Mouse (Mus musculus): ENCODE data around the gene Cdh5.

The Cdh5 gene

DNA sequence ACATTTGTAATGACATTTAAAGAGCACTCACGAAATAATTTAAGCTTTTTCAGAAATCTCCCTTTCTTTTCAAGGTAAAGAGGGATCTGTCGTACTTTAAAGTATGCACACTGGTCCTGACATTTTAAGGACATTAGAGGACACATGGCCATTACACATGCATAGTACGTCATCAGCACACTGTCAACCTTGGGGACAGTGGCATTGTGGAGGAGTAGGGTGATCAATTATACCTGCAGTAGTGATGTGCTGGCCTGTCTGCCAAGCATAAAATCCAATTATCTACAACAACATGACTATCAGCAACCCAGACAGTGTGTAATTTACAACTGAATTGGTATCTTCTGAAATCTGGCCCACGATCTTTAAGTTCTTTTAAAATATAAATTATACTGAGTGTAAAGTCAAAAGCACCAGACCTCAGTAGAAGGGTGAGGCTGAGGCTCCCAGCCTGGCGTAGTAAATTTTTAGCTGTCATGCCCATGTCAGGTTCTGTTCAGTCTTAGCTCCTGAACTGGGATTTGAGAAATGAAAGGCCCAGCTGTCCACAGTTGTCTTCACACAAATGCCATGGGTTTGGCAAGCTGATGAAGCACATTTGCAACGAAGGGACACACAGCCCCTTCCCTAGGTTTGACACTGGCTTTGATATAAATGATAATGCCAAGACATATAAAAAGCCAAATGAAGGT is 89.5 kb downstream of the Cdh5 start:
- DNase-seq (ENCODE audit: low spot score in 2 of 2) = no peak

DNA sequence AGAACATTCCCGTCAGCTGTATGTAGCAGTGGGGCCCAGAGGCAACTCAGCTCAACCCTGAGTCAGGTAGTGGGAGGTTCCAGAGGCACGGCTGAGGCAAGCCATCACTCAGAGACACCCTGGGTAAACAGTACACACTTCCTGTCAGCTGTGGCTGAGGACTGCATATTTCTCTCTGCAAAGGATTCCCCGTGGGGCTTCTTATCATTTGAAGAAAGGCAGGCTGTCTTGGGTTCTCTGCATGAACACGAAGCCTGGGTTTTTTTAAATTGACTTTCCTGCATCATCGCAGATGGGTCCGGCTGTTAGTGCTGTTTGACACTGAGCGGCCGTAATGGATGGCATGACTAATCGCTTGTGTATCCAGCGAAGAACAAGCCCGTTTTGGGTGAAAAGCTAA is 90.1 kb downstream of the Cdh5 start:
- DNase-seq (ENCODE audit: low spot score in 2 of 2) = no peak

Measured in spleen, postnatal 14 days (tissue).